Mouse (Mus musculus) spleen, adult 2 months (tissue): ENCODE measurements at regions not wholly inside any gene's neighbourhood (a gene's known extent, or its start where the extent isn't known, plus 50 kb on each side); places are given as distances from the start of the nearest gene placed in this dataset.

Experiments used
- DNase-seq, 2 experiments: peaks; one replicate each; pipeline versions ENCODE4 v3.0.0 to v3.0.0-alpha.2; 2012 to 2021; ENCODE audit warnings: low spot score in 2 of 2, low read depth in 1 of 2
- H3K27ac ChIP-seq: fragments of 200-500 bp; 2 replicates; pipeline ENCODE4 v1.5.1; 2012; ENCODE audit warnings: low read length, inconsistent platforms; ENCODE audit not compliant: insufficient read depth
- H3K27me3 ChIP-seq: fragments of 200-500 bp; 2 replicates; pipeline ENCODE4 v1.6.1; 2012; ENCODE audit warnings: mild to moderate bottlenecking, moderate library complexity, low read length, inconsistent platforms; ENCODE audit not compliant: control insufficient read depth, insufficient read depth
- H3K36me3 ChIP-seq: fragments of 200-500 bp; 2 replicates; pipeline ENCODE4 v1.6.1; 2012; ENCODE audit warnings: mild to moderate bottlenecking, low read length, inconsistent platforms; ENCODE audit not compliant: control insufficient read depth, insufficient read depth
- H3K4me1 ChIP-seq: fragments of 200-500 bp; 2 replicates; pipeline ENCODE4 v1.6.1; 2011; ENCODE audit warnings: inconsistent platforms; ENCODE audit not compliant: control insufficient read depth, insufficient read depth, insufficient read length
- H3K4me3 ChIP-seq: fragments of 200-500 bp; 2 replicates; pipeline ENCODE4 v1.5.1; 2011; ENCODE audit warnings: mild to moderate bottlenecking, inconsistent platforms; ENCODE audit not compliant: insufficient read depth, insufficient read length; ENCODE audit errors: extremely low read depth
- CTCF ChIP-seq: fragments of 200-500 bp; IDR thresholded peaks from 2 replicates; pipeline ENCODE4 v1.5.1; 2011; ENCODE audit warnings: mild to moderate bottlenecking, inconsistent platforms; ENCODE audit not compliant: insufficient read depth, insufficient read length, insufficient replicate concordance; ENCODE audit errors: extremely low read depth
- POLR2A ChIP-seq: fragments of 200-500 bp; IDR thresholded peaks from 2 replicates; pipeline ENCODE4 v1.6.1; 2011; ENCODE audit warnings: low read depth, low read length, inconsistent platforms
- WGBS: fragments of 180-500 bp; shearing (Covaris S2); methylation state at CpG from one replicate; pipeline ENCODE4 v1.1.7; 2018; 5-methylcytosine and 5-hydroxymethylcytosine counted together

GRCm38 (mm10) chr3:38221834-38222215 lies 262.8 kb downstream of the Ankrd50 start:
- no peaks in the 10 kb centered on the region for H3K27me3 ChIP-seq
- no peaks in the 10 kb centered on the region for H3K36me3 ChIP-seq
- H3K4me1 ChIP-seq = no peaks in the 10 kb centered on the region
- H3K27ac ChIP-seq = no peak overlapping the region
- TF ChIP-seq CTCF = no peak
- no peak for TF ChIP-seq POLR2A
- 88% methylated on average over 8 of the region's 8 CpGs for WGBS
- H3K4me3 ChIP-seq = no peak overlapping the region
- no peak for DNase-seq

- Histone ChIP-seq H3K4me3 (no peak overlapping the region), H3K27ac (no peak overlapping the region), H3K36me3 (no peaks in the 10 kb centered on the region), H3K27me3 (no peaks in the 10 kb centered on the region), H3K4me1 (no peaks in the 10 kb centered on the region)
- DNase-seq = peak; percentile 5 to 12
- peak; percentile 24; the same call in 1 of the 2 replicates for TF ChIP-seq CTCF
- no peak for TF ChIP-seq POLR2A
- 57% methylated on average over 11 of the region's 11 CpGs for WGBS
Measured at GRCm38 (mm10) chr3:38220934-38221833, 263.5 kb downstream of the Ankrd50 start.

- Histone ChIP-seq H3K27me3 (no peaks in the 10 kb centered on the region), H3K27ac (no peak overlapping the region), H3K4me1 (no peaks in the 10 kb centered on the region), H3K36me3 (no peaks in the 10 kb centered on the region), H3K4me3 (no peak overlapping the region)
- no peak for DNase-seq
- TF ChIP-seq CTCF = no peak
- TF ChIP-seq POLR2A = no peak
- 32% methylated on average over 3 of the region's 3 CpGs for WGBS
Measured at GRCm38 (mm10) chr3:38209081-38209480, 275.6 kb downstream of the Ankrd50 start.

GRCm38 (mm10) chr3:38207867-38208266 lies 276.8 kb downstream of the Ankrd50 start:
- Histone ChIP-seq H3K4me1 (no peaks in the 10 kb centered on the region), H3K4me3 (no peak overlapping the region), H3K27ac (no peak overlapping the region), H3K27me3 (no peaks in the 10 kb centered on the region), H3K36me3 (no peaks in the 10 kb centered on the region)
- no peak for TF ChIP-seq POLR2A
- no peak for TF ChIP-seq CTCF
- DNase-seq = no peak
- WGBS = 78% methylated on average over 1 of the region's 1 CpGs

GRCm38 (mm10) chr3:38201861-38202656 lies 282.6 kb downstream of the Ankrd50 start:
- Histone ChIP-seq H3K4me3 (peak overlapping the region; percentile 37), H3K27me3 (no peaks in the 10 kb centered on the region), H3K4me1 (peaks cover 5% of the 10 kb centered on the region; the same call in 1 of the 2 replicates), H3K36me3 (no peaks in the 10 kb centered on the region), H3K27ac (no peak overlapping the region)
- DNase-seq = peak; percentile 18 to 51
- WGBS = 20% methylated on average over 10 of the region's 10 CpGs
- TF ChIP-seq CTCF (peak; percentile 45; the same call in 1 of the 2 replicates), POLR2A (no peak)

GRCm38 (mm10) chr3:38194001-38194400 lies 290.6 kb downstream of the Ankrd50 start:
- Histone ChIP-seq H3K36me3 (no peaks in the 10 kb centered on the region), H3K4me3 (no peak overlapping the region), H3K27me3 (no peaks in the 10 kb centered on the region), H3K27ac (no peak overlapping the region), H3K4me1 (no peaks in the 10 kb centered on the region)
- no peak for DNase-seq
- WGBS = 92% methylated on average over 4 of the region's 4 CpGs
- TF ChIP-seq CTCF (no peak), POLR2A (no peak)
